Mouse (Mus musculus) thymus, adult 18-20 months (tissue): ENCODE data around the gene Fam71f2.
A peak's percentile ranks its signal among the peaks of the same experiment; 100 is the strongest.

Experiments used
- DNase-seq, 2 experiments: peaks; one replicate each; pipeline ENCODE4 v3.0.0; 2022; ENCODE audit warnings: mixed read lengths in 2 of 2

The Fam71f2 gene

DNA sequence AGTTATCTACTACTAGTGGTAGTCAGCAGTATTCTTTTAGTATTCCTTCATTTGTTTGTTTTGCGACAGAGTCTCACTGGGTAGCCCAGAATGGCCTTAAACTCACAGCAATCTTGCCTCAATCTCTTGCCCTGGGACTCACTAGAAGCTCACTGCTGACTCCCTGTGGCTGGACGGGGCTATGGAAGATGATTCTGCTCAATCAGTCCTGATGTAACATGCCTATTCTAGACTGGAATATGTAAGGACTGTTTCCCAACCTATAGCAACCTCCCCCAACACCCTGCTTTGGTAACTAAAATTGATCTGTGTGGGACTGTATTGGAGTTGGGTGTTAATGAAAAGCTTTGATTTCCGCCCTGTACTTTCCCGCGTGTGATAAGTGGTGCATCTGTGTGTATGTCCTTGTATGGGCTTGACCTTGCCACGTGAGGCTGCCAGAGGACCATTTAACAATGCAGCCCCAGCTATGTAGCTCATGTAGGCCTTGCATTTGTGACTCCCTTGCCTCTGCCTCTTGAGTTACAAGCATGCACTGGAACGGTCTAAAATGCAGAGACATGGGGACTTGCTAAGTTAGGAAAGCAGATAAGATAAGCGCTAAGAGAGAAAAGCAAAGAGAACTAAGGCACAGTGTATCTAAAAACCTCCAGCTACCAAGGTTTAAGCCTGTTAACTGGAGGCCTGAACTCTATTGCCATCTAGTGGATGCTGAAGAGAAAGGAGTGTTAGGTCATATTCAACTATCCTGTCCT, 703 bp upstream of the Fam71f2 start:
- no peak for DNase-seq

DNA sequence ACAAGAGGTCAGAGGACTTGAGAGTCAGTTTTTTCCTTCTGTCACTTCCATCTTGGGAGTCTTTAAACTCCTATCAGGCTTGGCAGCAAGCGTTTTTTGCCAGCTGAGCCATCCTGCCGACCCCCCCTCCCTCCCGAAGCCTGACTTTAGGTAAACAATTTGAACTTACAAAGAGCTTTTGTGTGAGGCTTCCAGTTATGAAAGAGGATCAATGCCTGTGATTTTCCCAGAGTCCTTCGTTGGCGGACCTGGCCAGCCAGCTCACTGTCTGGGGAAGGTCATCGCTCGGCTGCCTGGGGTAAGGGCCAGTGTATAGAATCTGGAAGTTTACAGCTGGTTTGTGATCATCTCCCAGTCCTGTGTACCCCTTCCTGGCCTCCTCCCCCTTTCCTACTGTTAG, 1.3 kb downstream of the Fam71f2 start:
- DNase-seq, result no peak

DNA sequence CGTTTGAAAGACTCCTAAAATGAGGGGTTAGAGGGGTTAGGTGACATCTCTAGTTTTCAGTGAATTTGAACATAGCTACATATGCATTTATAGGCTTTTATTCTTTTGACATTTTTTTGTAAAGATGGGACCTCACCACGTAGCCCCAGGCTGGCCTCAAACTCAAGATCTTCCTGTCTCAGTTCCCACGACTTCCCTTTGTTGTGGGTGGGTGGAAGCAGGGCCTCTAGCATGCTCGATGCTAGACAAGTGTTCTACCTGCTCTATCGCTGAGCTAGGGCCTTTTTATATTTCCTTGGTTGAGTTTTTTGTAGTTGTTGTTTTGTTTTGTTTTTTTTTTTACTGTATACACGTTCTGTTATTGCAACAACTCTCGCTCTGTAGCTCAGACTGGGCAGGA, 7.5 kb downstream of the Fam71f2 start:
- DNase-seq, result peak in 1 of 2 experiments; percentile 23

GRCm38 (mm10) chr6:29287481-29287880, 8.1 kb downstream of the Fam71f2 start:
- no peak for DNase-seq

GRCm38 (mm10) chr6:29287944-29288343, 8.6 kb downstream of the Fam71f2 start:
- no peak for DNase-seq

GRCm38 (mm10) chr6:29288651-29289050, 9.3 kb downstream of the Fam71f2 start:
- no peak for DNase-seq

DNA sequence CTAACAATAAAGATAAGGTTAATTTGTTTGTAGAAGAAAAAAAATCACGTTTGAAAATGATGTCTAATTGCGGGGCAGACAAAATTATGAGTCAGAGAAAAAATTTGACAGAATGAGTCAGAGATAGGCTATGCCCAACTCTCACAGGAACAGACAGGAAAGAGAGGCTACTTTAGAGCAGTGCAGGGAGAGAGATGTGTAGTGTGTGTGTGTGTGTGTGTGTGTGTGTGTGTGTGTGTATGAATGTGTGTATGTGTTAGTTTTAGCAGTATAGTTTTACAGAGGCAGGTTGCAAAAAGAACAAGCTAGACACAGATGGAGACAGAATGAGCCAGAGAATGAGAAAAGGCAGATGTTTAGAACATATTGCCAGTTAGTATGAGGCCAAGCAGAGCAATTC, 19.7 kb downstream of the Fam71f2 start:
- DNase-seq, result no peak

DNA sequence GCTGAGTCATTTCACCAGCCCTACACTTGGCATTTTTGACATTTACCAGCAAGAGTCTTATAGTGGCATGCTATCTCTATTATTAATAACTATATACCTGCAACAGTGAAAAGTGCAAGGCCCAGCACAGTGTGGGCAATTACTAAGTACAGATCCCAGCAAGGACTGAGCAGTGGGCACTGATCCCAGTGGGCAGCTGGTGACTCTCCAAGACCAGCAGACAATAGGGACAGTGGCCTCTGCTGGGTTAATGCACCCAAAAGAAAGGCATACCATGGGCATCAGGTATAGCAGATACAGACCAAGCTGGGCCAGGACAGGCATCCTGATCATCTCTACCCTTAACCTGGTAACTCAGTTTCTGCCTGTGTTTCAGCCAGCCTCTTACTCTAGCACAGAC, 23.9 kb downstream of the Fam71f2 start:
- no peak for DNase-seq

DNA sequence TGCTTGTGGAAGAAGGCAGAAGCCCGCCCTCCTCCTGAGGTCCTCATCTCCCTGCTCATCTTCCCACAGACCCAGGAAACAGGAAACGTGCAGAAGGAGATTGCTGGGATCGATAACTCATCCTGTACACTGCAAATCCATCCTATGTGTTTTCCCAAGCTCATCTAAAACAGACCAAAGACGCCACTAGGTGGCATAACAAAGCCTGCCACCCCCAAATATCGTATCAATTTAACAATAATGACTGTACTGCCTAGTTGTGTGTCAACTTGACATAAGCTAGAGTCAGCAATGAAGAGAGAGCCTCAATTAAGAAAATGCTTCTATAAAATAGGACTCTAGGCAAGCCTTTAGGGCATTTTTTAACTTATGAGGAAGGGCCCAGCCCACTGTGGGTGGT, 24.3 kb downstream of the Fam71f2 start:
- DNase-seq, result no peak

DNA sequence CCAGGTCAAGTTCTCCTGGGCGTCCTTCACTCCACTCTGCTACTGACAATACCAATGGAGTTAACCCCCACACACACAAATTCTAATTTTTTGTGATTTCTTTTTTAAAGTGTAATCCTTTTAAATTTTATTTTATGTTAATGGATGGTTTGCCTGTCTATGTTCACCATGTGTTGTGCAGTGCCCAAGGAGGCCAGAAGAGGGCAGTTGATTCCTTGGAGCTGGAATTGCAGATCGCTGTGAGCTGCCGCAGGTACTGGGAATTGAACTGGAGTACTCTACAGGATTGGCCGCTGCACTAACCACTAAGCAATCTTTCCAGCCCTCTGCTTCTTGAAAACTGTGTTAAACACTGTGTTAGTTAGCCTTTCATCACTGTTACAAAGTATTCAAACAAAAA, 26.1 kb downstream of the Fam71f2 start:
- no peak for DNase-seq

GRCm38 (mm10) chr6:29308846-29309605, 29.6 kb downstream of the Fam71f2 start:
- DNase-seq, result no peak

GRCm38 (mm10) chr6:29313690-29314202, 34.4 kb downstream of the Fam71f2 start:
- no peak for DNase-seq

DNA sequence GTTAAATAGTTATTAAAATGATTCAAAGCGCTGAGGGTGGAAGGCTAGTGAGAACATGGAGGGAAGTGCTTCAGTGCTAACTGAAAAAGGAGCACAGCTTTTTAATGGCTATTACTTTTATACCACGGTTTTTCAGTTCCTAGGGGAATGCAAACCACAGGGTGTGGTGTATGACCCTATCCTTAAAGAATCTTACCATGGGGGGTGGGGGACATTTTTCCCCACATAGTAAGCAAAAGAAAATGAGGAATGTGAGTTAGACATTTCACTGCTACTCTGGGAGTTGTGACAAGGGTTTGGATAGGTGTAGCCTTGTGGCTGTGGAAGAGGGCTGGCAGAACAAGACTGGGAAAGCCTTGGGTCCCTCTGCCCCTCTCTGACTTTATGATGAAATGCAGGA, 37.9 kb downstream of the Fam71f2 start:
- DNase-seq, result no peak

GRCm38 (mm10) chr6:29317941-29318340, 38.5 kb downstream of the Fam71f2 start:
- DNase-seq, result no peak

GRCm38 (mm10) chr6:29318879-29319278, 39.5 kb downstream of the Fam71f2 start, which contains the start of gene Fam71f1:
Fam71f1 (plus strand) TSS chr6:29319140.
- no peak for DNase-seq

- DNase-seq, result no peak
Measured at GRCm38 (mm10) chr6:29321586-29321985, 42.2 kb downstream of the Fam71f2 start.

GRCm38 (mm10) chr6:29322147-29322546, 42.8 kb downstream of the Fam71f2 start:
- DNase-seq, result no peak

- no peak for DNase-seq
Measured at GRCm38 (mm10) chr6:29322735-29323134, 43.3 kb downstream of the Fam71f2 start.

GRCm38 (mm10) chr6:29326961-29327360, 47.6 kb downstream of the Fam71f2 start:
- DNase-seq, result no peak

- DNase-seq, result no peak
Measured at GRCm38 (mm10) chr6:29329514-29329913, 50.1 kb downstream of the Fam71f2 start.
